Mouse (Mus musculus) thymus, adult 2 months (tissue): ENCODE data around the gene Cacybp.

Experiments used
- CTCF ChIP-seq: fragments of 200-500 bp; IDR thresholded peaks from 2 replicates; pipeline ENCODE4 v1.5.1; 2012; ENCODE audit warnings: mild to moderate bottlenecking, control low read depth, low read length, moderate library complexity, borderline replicate concordance; ENCODE audit not compliant: control insufficient read depth, poor library complexity, insufficient read depth; ENCODE audit errors: extremely low read depth
- POLR2A ChIP-seq: fragments of 200-500 bp; IDR thresholded peaks from 2 replicates; pipeline ENCODE4 v1.6.1; 2012; ENCODE audit warnings: mild to moderate bottlenecking, low read length, control low read depth, moderate library complexity; ENCODE audit not compliant: control insufficient read depth, poor library complexity, insufficient read depth; ENCODE audit errors: extremely low read depth

- TF ChIP-seq POLR2A (no peak), CTCF (no peak)
Observed at GRCm38 (mm10) chr1:160195337-160195663, 17.4 kb downstream of the Cacybp start.
